Comparison of ENCODE assay signal across 9 mouse cellular contexts in the genomic region with DNA sequence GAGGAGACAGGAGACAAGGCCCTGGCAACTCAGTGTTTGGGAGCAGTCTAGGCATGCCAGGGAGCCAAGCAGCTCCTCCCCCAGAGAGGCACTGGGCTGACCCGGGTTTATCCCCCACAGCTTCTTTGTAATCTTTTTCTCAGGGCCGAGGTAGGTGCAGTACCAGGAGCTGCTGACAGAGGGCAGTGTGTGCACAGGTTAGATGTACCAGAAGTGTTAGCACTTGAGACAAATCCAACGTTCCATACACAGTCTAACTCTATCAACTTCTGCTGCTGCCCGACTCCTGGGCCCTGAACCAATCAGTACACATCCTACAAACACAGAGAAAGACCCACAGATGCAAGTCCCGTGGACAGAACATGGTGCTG. TPM values are rescaled to one million over a fixed set of nuclear protein-coding genes. Genes with fewer than 3 reads are reported as not detected.
DNase-seq lines count a peak whose midpoint lies in the region; ATAC-seq lines count a peak whose summit lies in the region.
"Had no signal": no experiment of that assay in that cellular context is flagged by ENCODE, and none has a peak within 500 bp of the region (broad histone marks: within the 10 kb centered on the region; RNA-seq: fewer than 3 reads in every experiment).

No protein-coding gene starts in this region.

- 10% methylated on average over 5 of the region's 5 CpGs for WGBS in hindbrain, embryonic 13.5 days

- H3K27ac ChIP-seq in hindbrain, embryonic 13.5 days: no peak overlapping the region

- H3K4me3 ChIP-seq in hindbrain, embryonic 13.5 days: no peak overlapping the region

- no peaks in the 10 kb centered on the region for H3K36me3 ChIP-seq in hindbrain, embryonic 13.5 days

- peak; percentile 89 for DNase-seq in R1 (ENCODE audit: low read depth, low spot score)
- DNase-seq in cerebellum, postnatal 14 days: peak; percentile 92 to 96
- peak; percentile 83 to 94 for DNase-seq in frontal cortex, postnatal 14 days (ENCODE audit: low spot score in 2 of 2)
- peak; percentile 90 to 93 for DNase-seq in layer of hippocampus, postnatal 14 days (ENCODE audit: low spot score in 2 of 2)
- DNase-seq in lung, postnatal 14 days: peak; percentile 91
- peak; percentile 91 for DNase-seq in retina, postnatal 1 day
- DNase-seq in thymus, postnatal 36 days: peak; percentile 63 to 76

- no peak for ATAC-seq in hindbrain, embryonic 13.5 days (ENCODE audit: low FRiP score)

- 0 out of 2 replicates have a peak overlapping the region, but pooled peaks have one; percentile 14 for H3K9ac ChIP-seq in hindbrain, embryonic 13.5 days

- H3K4me2 ChIP-seq in hindbrain, embryonic 13.5 days: no peak overlapping the region

- no peaks in the 10 kb centered on the region for H3K9me3 ChIP-seq in hindbrain, embryonic 13.5 days

- H3K27me3 ChIP-seq in hindbrain, embryonic 13.5 days: no peaks in the 10 kb centered on the region

- peaks cover 7% of the 10 kb centered on the region; the same call in 1 of the 2 replicates for H3K4me1 ChIP-seq in hindbrain, embryonic 13.5 days (replicated peaks)

RNA-seq across cellular contexts. Expression of a gene that starts 13.6 kb away (rescaled TPM):
- polyA plus RNA-seq in hindbrain, embryonic 13.5 days (2015; fragmentation: Nextera tagmentation; extraction: Ambion mirVana): not detected in 2 replicates
- total RNA-seq in layer of hippocampus, postnatal 14 days (2021): not detected
- total RNA-seq: neutrophil, adult 5-6 weeks had no signal

RNA-seq across cellular contexts. Expression of a gene that starts 29.4 kb away (rescaled TPM):
- 1.6 and 2.4 TPM in 2 replicates for polyA plus RNA-seq in hindbrain, embryonic 13.5 days (2015; fragmentation: Nextera tagmentation; extraction: Ambion mirVana)
- 1 to 10 TPM; 7.7 to 8.2 TPM for total RNA-seq in layer of hippocampus, postnatal 14 days (2021)
- total RNA-seq: neutrophil, adult 5-6 weeks had no signal

RNA-seq across cellular contexts. Expression of a gene that starts 29.8 kb away (rescaled TPM):
- 0.31 and 0.45 TPM in 2 replicates for polyA plus RNA-seq in hindbrain, embryonic 13.5 days (2015; fragmentation: Nextera tagmentation; extraction: Ambion mirVana)
- not detected for total RNA-seq in layer of hippocampus, postnatal 14 days (2021)
- total RNA-seq: neutrophil, adult 5-6 weeks had no signal

RNA-seq across cellular contexts. Expression of a gene that starts 45.3 kb away (rescaled TPM):
- polyA plus RNA-seq in hindbrain, embryonic 13.5 days (2015; fragmentation: Nextera tagmentation; extraction: Ambion mirVana): not detected in 2 replicates
- 1 to 10 TPM; 2.6 to 3.7 TPM for total RNA-seq in layer of hippocampus, postnatal 14 days (2021)
- total RNA-seq: neutrophil, adult 5-6 weeks had no signal

RNA-seq across cellular contexts. Expression of a gene that starts 60.0 kb away (rescaled TPM):
- 0.12 and 0.38 TPM in 2 replicates for polyA plus RNA-seq in hindbrain, embryonic 13.5 days (2015; fragmentation: Nextera tagmentation; extraction: Ambion mirVana)
- under 1 TPM; 0.33 to 0.48 TPM for total RNA-seq in layer of hippocampus, postnatal 14 days (2021)
